Mouse (Mus musculus): ENCODE results near the gene Hsf5.

DNA sequence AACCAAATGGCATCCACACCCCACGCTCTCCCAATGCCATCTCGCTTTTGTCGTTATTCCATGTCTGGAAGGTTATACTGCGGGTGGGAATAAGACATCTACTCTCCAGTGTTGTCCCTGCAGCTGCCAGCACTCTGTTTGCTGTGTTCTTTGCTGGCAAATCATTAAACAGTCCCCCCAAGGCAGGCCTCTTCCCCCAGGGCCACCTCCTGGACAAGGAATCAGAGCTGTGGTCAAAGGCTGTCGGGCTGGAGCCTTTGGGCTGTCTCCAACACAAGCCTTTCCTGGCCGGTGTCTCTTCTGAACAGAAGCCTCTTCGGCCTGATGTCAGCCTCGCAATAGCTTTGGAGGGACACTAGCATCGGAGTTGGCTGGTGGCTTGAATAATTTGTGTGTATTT is 87.3 kb downstream of the Hsf5 start:
- no peak for TF ChIP-seq POLR2A (IDR thresholded peaks at IDR 0.05; ENCODE audit: insufficient read depth, low read depth, low read length)
- TF ChIP-seq CTCF (IDR thresholded peaks at IDR 0.05) = no peak
